Mouse (Mus musculus) frontal cortex, adult 2 months (tissue): ENCODE data around the gene Cpe. TPM values are rescaled to one million over a fixed set of nuclear protein-coding genes. Genes with fewer than 3 reads are reported as not detected.
"Not testable (repeated sequence)": the region's sequence is repeated elsewhere in the genome, so short reads cannot be mapped to it uniquely, and the experiment has no call there.

Experiments used
- DNase-seq, 2 experiments: peaks; one replicate each; pipeline ENCODE4 v3.0.0; 2022; ENCODE audit warnings: low spot score in 1 of 2; ENCODE audit errors: extremely low spot score in 1 of 2
- polyA plus RNA-seq: library from polyadenylated mRNA; depleted of rRNA; stranded (reverse); fragments of >200 nt; gene quantifications from 2 replicates; pipeline ENCODE4 v1.2.3, GENCODE M21; 2012

The Cpe gene
- polyA plus RNA-seq, 1 experiment: 1,706 TPM

GRCm38 (mm10) chr8:64676381-64676780, 16.5 kb downstream of the Cpe start:
- DNase-seq: no peak

- DNase-seq: no peak
Measured at GRCm38 (mm10) chr8:64674951-64675585, 17.8 kb downstream of the Cpe start.

GRCm38 (mm10) chr8:64672920-64673319, 19.9 kb downstream of the Cpe start:
- no peak for DNase-seq

GRCm38 (mm10) chr8:64671937-64672336, 20.9 kb downstream of the Cpe start:
- no peak for DNase-seq

GRCm38 (mm10) chr8:64666305-64666704, 26.5 kb downstream of the Cpe start:
- DNase-seq: not testable (repeated sequence)

GRCm38 (mm10) chr8:64665563-64665962, 27.3 kb downstream of the Cpe start:
- DNase-seq: no peak

GRCm38 (mm10) chr8:64664811-64665210, 28.0 kb downstream of the Cpe start:
- no peak for DNase-seq

- DNase-seq: no peak
Measured at GRCm38 (mm10) chr8:64664350-64664749, 28.5 kb downstream of the Cpe start.

- DNase-seq: peak; percentile 67 to 73
Measured at GRCm38 (mm10) chr8:64659097-64659496, 33.8 kb downstream of the Cpe start.

GRCm38 (mm10) chr8:64657980-64658401, 34.9 kb downstream of the Cpe start:
- DNase-seq: peak; percentile 78 to 85

GRCm38 (mm10) chr8:64657517-64657916, 35.3 kb downstream of the Cpe start:
- DNase-seq: peak in 1 of 2 experiments; percentile 29

- no peak for DNase-seq
Measured at GRCm38 (mm10) chr8:64655887-64656286, 37.0 kb downstream of the Cpe start.

- DNase-seq: peak in 1 of 2 experiments; percentile 74
Measured at GRCm38 (mm10) chr8:64655087-64655486, 37.8 kb downstream of the Cpe start.

GRCm38 (mm10) chr8:64652285-64652684, 40.6 kb downstream of the Cpe start:
- DNase-seq: peak in 1 of 2 experiments; percentile 66

GRCm38 (mm10) chr8:64648063-64648462, 44.8 kb downstream of the Cpe start:
- DNase-seq: no peak

- no peak for DNase-seq
Measured at GRCm38 (mm10) chr8:64647148-64647547, 45.7 kb downstream of the Cpe start.

- DNase-seq: no peak
Measured at GRCm38 (mm10) chr8:64646421-64646820, 46.4 kb downstream of the Cpe start.

GRCm38 (mm10) chr8:64644108-64645005, 48.5 kb downstream of the Cpe start:
- DNase-seq: peak in 1 of 2 experiments; percentile 62

GRCm38 (mm10) chr8:64643382-64643781, 49.5 kb downstream of the Cpe start:
- DNase-seq: no peak

GRCm38 (mm10) chr8:64642799-64643198, 50.1 kb downstream of the Cpe start:
- no peak for DNase-seq

- no peak for DNase-seq
Measured at GRCm38 (mm10) chr8:64640599-64640998, 52.3 kb downstream of the Cpe start.

- DNase-seq: no peak
Measured at GRCm38 (mm10) chr8:64639676-64640075, 53.2 kb downstream of the Cpe start.
